Mouse (Mus musculus) ES-E14 (cell line): ENCODE data around the gene Gm30302. TPM values are rescaled to one million over a fixed set of nuclear protein-coding genes. Genes with fewer than 3 reads are reported as not detected.

ENCODE experiments used
- DNase-seq: peaks from one replicate; pipeline ENCODE4 v3.0.0-alpha.2; 2013; ENCODE audit warnings: low read depth, low spot score
- H3K27ac ChIP-seq: 2 replicates; pipeline ENCODE4 v1.5.1; 2012; ENCODE audit warnings: low read depth, mild to moderate bottlenecking, low read length, moderate library complexity, mixed read lengths; ENCODE audit not compliant: poor library complexity, insufficient read depth, severe bottlenecking
- H3K36me3 ChIP-seq: 2 replicates; pipeline ENCODE4 v1.6.1; 2012; ENCODE audit warnings: mild to moderate bottlenecking, low read length, moderate library complexity, mixed read lengths; ENCODE audit not compliant: control insufficient read depth, poor library complexity, insufficient read depth, severe bottlenecking
- H3K4me1 ChIP-seq, 2 experiments: fragments of 150-350 bp in 1 of 2; sonication (generic) in 1 of 2; 2 replicates each; pipeline ENCODE4 v1.6.1; 2012; ENCODE audit warnings: low read length in 2 of 2, mild to moderate bottlenecking in 1 of 2, mixed read lengths in 1 of 2; ENCODE audit not compliant: control insufficient read depth in 2 of 2, insufficient read depth in 2 of 2, poor library complexity in 1 of 2
- H3K4me3 ChIP-seq, 2 experiments: fragments of 150-350 bp in 1 of 2; sonication (generic) in 1 of 2; 2 replicates each; pipeline ENCODE4 v1.5.1; 2012; ENCODE audit warnings: low read length in 2 of 2, low read depth in 1 of 2, mild to moderate bottlenecking in 1 of 2, mixed read lengths in 1 of 2; ENCODE audit not compliant: insufficient read depth in 1 of 2, poor library complexity in 1 of 2, severe bottlenecking in 1 of 2
- H3K9ac ChIP-seq: 2 replicates; pipeline ENCODE4 v1.6.1; 2012; ENCODE audit warnings: low read depth, mild to moderate bottlenecking, low read length, mixed read lengths; ENCODE audit not compliant: poor library complexity, insufficient read depth, severe bottlenecking
- H3K9me3 ChIP-seq: fragments of 150-350 bp; sonication (generic); 2 replicates; pipeline ENCODE4 v1.6.1; 2012; ENCODE audit warnings: low read depth, mild to moderate bottlenecking, low read length; ENCODE audit not compliant: control insufficient read depth, insufficient read depth
- CHD2 ChIP-seq: IDR thresholded peaks from 2 replicates; pipeline ENCODE4 v1.6.1; 2014; ENCODE audit warnings: mild to moderate bottlenecking, low read depth, low read length, inconsistent platforms
- HCFC1 ChIP-seq: IDR thresholded peaks from 2 replicates; pipeline ENCODE4 v1.6.1; 2012; ENCODE audit warnings: low read length, inconsistent platforms, borderline replicate concordance; ENCODE audit not compliant: insufficient read depth
- MAFK ChIP-seq: IDR thresholded peaks from 2 replicates; pipeline ENCODE4 v1.6.1; 2014; ENCODE audit warnings: mild to moderate bottlenecking, low read depth, low read length, inconsistent platforms; ENCODE audit not compliant: insufficient read depth
- ZC3H11A ChIP-seq: IDR thresholded peaks from 2 replicates; pipeline ENCODE4 v1.6.1; 2012; ENCODE audit warnings: low read depth, mild to moderate bottlenecking, inconsistent platforms, low read length, borderline replicate concordance
- ZNF384 ChIP-seq: IDR thresholded peaks from 2 replicates; pipeline ENCODE4 v1.6.1; 2012; ENCODE audit warnings: low read depth, low read length, inconsistent platforms
- in situ Hi-C, 2 experiments: fragments of 600-800 bp; cut with MboI; formaldehyde crosslinking; loops; one replicate each; pipeline ENCODE4 v1.15.1; 2025; ENCODE audit warnings: low sequenced_read_pairs in 2 of 2, inconsistent platforms in 1 of 2; ENCODE audit not compliant: unreplicated experiment in 2 of 2
- total RNA-seq: library from RNA; depleted of rRNA; stranded (reverse); fragments of 300-350 nt; gene quantifications from 2 replicates; pipeline ENCODE4 v1.2.3, GENCODE M21; 2012

The Gm30302 gene
- total RNA-seq, 1 experiment, result not detected

- TF ChIP-seq HCFC1, result no peak
- no peak for TF ChIP-seq ZNF384
- no peak for TF ChIP-seq ZC3H11A
- no peak for TF ChIP-seq MAFK
- no peak overlapping the region for H3K27ac ChIP-seq
- in situ Hi-C loops, result no loop called here
- no peaks in the 10 kb centered on the region for H3K4me1 ChIP-seq
- H3K36me3 ChIP-seq, result no peaks in the 10 kb centered on the region
- no peak for DNase-seq
- no peak overlapping the region for H3K9ac ChIP-seq
- H3K9me3 ChIP-seq, result no peaks in the 10 kb centered on the region
- H3K4me3 ChIP-seq, result no peak overlapping the region
Observed at GRCm38 (mm10) chr13:49768048-49768447, 30.8 kb downstream of the Gm30302 start.

GRCm38 (mm10) chr13:49766269-49766668 lies 32.5 kb downstream of the Gm30302 start:
- no peak for TF ChIP-seq ZNF384
- TF ChIP-seq ZC3H11A, result no peak
- no peak for TF ChIP-seq HCFC1
- TF ChIP-seq CHD2, result no peak
- no peak for TF ChIP-seq MAFK
- no peaks in the 10 kb centered on the region for H3K9me3 ChIP-seq
- no peak for DNase-seq
- H3K27ac ChIP-seq, result no peak overlapping the region
- no peaks in the 10 kb centered on the region for H3K4me1 ChIP-seq
- in situ Hi-C loops, result no loop called here
- no peak overlapping the region for H3K9ac ChIP-seq
- H3K4me3 ChIP-seq, result no peak overlapping the region
- no peaks in the 10 kb centered on the region for H3K36me3 ChIP-seq

GRCm38 (mm10) chr13:49765306-49765705 lies 33.5 kb downstream of the Gm30302 start:
- Histone ChIP-seq H3K27ac (no peak overlapping the region; the same call in 1 of the 2 replicates), H3K9me3 (no peaks in the 10 kb centered on the region), H3K4me3 (no peak overlapping the region), H3K9ac (no peak overlapping the region), H3K36me3 (no peaks in the 10 kb centered on the region), H3K4me1 (no peaks in the 10 kb centered on the region)
- DNase-seq, result no peak
- TF ChIP-seq ZNF384 (no peak), CHD2 (no peak), HCFC1 (no peak), MAFK (no peak), ZC3H11A (no peak)
- in situ Hi-C loops, result no loop called here

GRCm38 (mm10) chr13:49762208-49762607 lies 36.6 kb downstream of the Gm30302 start:
- Histone ChIP-seq H3K9me3 (no peaks in the 10 kb centered on the region), H3K9ac (no peak overlapping the region), H3K27ac (no peak overlapping the region), H3K4me3 (no peak overlapping the region), H3K36me3 (no peaks in the 10 kb centered on the region), H3K4me1 (no peaks in the 10 kb centered on the region)
- no peak for TF ChIP-seq MAFK
- in situ Hi-C loops, result no loop called here
- peak; percentile 21 for DNase-seq

- TF ChIP-seq CHD2, result no peak
- TF ChIP-seq HCFC1, result no peak
- TF ChIP-seq ZNF384, result no peak
- no peak for TF ChIP-seq MAFK
- TF ChIP-seq ZC3H11A, result no peak
- Histone ChIP-seq H3K9me3 (no peaks in the 10 kb centered on the region), H3K36me3 (no peaks in the 10 kb centered on the region), H3K27ac (no peak overlapping the region), H3K9ac (no peak overlapping the region), H3K4me3 (no peak overlapping the region), H3K4me1 (no peaks in the 10 kb centered on the region)
- DNase-seq, result no peak
- in situ Hi-C loops, result no loop called here
Observed at GRCm38 (mm10) chr13:49760675-49761074, 38.1 kb downstream of the Gm30302 start.
